Mouse (Mus musculus) embryonic fibroblast, embryonic 13.5 days (primary cell): Measurements from ENCODE around the gene Zfp941.

Experiments used
- CTCF ChIP-seq: IDR thresholded peaks from 2 replicates; pipeline ENCODE4 v1.5.1; 2011; ENCODE audit warnings: mild to moderate bottlenecking, control low read depth, low read length, moderate library complexity, borderline replicate concordance; ENCODE audit not compliant: insufficient read depth
- POLR2A ChIP-seq: IDR thresholded peaks from 2 replicates; pipeline ENCODE4 v1.6.1; 2011; ENCODE audit warnings: low read depth, mild to moderate bottlenecking, control low read depth, low read length, moderate library complexity

GRCm38 (mm10) chr7:140820173-140820572 lies 1.8 kb downstream of the Zfp941 start:
- TF ChIP-seq CTCF (no peak), POLR2A (no peak)
